Mouse (Mus musculus) G1E (cell line): ENCODE measurements at regions not wholly inside any gene's neighbourhood (a gene's known extent, or its start where the extent isn't known, plus 50 kb on each side); places are given as distances from the start of the nearest gene placed in this dataset.

ENCODE experiments used
- CTCF ChIP-seq: IDR thresholded peaks from 2 replicates; pipeline ENCODE4 v1.5.1; 2012; ENCODE audit warnings: low read depth, low read length, inconsistent platforms, mixed read lengths
- GATA1 ChIP-seq: IDR thresholded peaks from 2 replicates; pipeline ENCODE4 v1.6.1; 2012; ENCODE audit warnings: borderline replicate concordance, low read length, inconsistent platforms, mixed read lengths
- GATA2 ChIP-seq: IDR thresholded peaks from 2 replicates; pipeline ENCODE4 v1.6.1; 2012; ENCODE audit warnings: low read depth, low read length, inconsistent platforms, borderline replicate concordance
- TAL1 ChIP-seq: conservative IDR thresholded peaks from 2 replicates; pipeline ENCODE4 v1.6.1; 2012; ENCODE audit warnings: low read depth, low read length, inconsistent platforms, mixed read lengths

DNA sequence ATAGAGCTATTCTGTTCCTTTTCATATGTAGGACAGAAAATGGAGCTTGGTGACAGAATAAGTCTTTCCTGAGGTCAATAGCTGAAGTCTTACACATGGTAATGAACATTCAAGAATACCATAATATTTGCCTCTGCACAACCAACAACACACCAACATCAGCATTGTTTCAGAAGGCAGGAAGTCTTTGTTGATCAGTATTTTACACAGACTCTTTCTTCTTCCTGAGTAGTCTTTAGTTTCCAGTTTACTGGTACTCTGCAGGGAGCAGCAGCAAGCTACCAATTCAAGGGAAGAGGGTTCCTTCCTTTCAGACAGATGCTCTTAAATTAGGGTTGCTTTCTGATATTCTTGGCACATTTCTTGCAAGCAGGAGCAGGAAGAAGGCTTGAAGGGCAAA is 1170.7 kb upstream of the Sel1l start:
- no peak for TF ChIP-seq CTCF
- TF ChIP-seq GATA2, result no peak
- TF ChIP-seq GATA1, result no peak
- TF ChIP-seq TAL1, result no peak
